Mouse (Mus musculus): ENCODE measurements at regions not wholly inside any gene's neighbourhood (a gene's known extent, or its start where the extent isn't known, plus 50 kb on each side); places are given as distances from the start of the nearest gene placed in this dataset.

DNA sequence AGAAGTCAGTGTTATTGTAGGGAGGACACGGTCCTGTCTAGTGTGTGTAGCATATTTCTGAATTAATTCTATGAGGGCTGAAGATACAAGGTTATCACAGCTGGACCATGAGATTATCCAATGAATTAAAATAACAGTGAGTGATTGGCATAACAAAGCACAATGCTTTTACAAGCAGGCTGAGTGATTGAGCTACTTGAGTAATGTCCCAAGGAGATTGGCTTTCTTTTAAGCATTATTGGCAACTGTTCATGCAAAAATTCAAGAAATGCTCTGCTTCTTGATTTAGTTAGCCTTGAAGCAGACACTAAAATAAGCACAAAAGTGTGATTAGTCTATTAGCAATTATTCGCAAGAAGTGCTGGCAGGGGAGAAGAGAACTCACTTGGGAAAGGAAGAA is 219.4 kb upstream of the Etaa1 start:
- TF ChIP-seq EP300 (IDR thresholded peaks at IDR 0.05; ENCODE audit: low read depth), result no peak
- TF ChIP-seq CTCF (IDR thresholded peaks at IDR 0.05; ENCODE audit: low read depth), result no peak

All from liver, postnatal 0 days (tissue).